Mouse (Mus musculus) liver, embryonic 14.5 days (tissue): ENCODE measurements around the gene Cdh13. TPM values are rescaled to one million over a fixed set of nuclear protein-coding genes. Genes with fewer than 3 reads are reported as not detected.

Source experiments
- ATAC-seq: fragments of 200-750 bp; cut with Nextera tagmentation; 2 replicates; pipeline ENCODE4 v1.8.0; 2017; ENCODE audit warnings: moderate number of reproducible peaks, mild to moderate bottlenecking, moderate library complexity; ENCODE audit not compliant: insufficient read depth
- DNase-seq, 3 experiments: peaks; one replicate each; pipeline ENCODE4 v3.0.0-alpha.2; 2012 to 2013; ENCODE audit warnings: low read depth in 3 of 3, low spot score in 3 of 3
- H3K27ac ChIP-seq: fragments of 300-500 bp; sonication (generic); 2 replicates; pipeline ENCODE4 v1.5.1; 2014; ENCODE audit warnings: moderate library complexity, mild to moderate bottlenecking, control low read depth, inconsistent platforms
- H3K27me3 ChIP-seq: fragments of 300-500 bp; sonication (generic); 2 replicates; pipeline ENCODE4 v1.6.1; 2014; ENCODE audit warnings: mild to moderate bottlenecking, low read length, moderate library complexity; ENCODE audit not compliant: control insufficient read depth, insufficient read depth
- H3K36me3 ChIP-seq: fragments of 300-500 bp; sonication (generic); replicated peaks from 2 replicates; pipeline ENCODE4 v1.6.1; 2014; ENCODE audit warnings: low read depth; ENCODE audit not compliant: control insufficient read depth, insufficient read depth
- H3K4me1 ChIP-seq, 2 experiments: fragments of 200-500 bp in 1 of 2; fragments of 300-500 bp in 1 of 2; sonication (generic) in 1 of 2; replicated peaks; 2 replicates each; pipeline ENCODE4 v1.6.1; 2012 to 2014; ENCODE audit warnings: antibody characterized with exemption in 1 of 2, inconsistent platforms in 1 of 2, low read length in 1 of 2; ENCODE audit not compliant: control insufficient read depth in 2 of 2, insufficient read depth in 2 of 2
- H3K4me2 ChIP-seq: fragments of 300-500 bp; sonication (generic); 2 replicates; pipeline ENCODE4 v1.6.1; 2014; ENCODE audit warnings: low read depth, mild to moderate bottlenecking, control low read depth, moderate library complexity
- H3K4me3 ChIP-seq, 2 experiments: fragments of 200-500 bp in 1 of 2; fragments of 300-500 bp in 1 of 2; sonication (generic) in 1 of 2; 2 replicates each; pipeline ENCODE4 v1.5.1; 2012 to 2014; ENCODE audit warnings: low read depth in 2 of 2, low read length in 2 of 2, mild to moderate bottlenecking in 2 of 2, control low read depth in 1 of 2, inconsistent platforms in 1 of 2, moderate library complexity in 1 of 2; ENCODE audit not compliant: insufficient read depth in 1 of 2
- H3K9ac ChIP-seq: fragments of 300-500 bp; sonication (generic); replicated peaks from 2 replicates; pipeline ENCODE4 v1.6.1; 2014; ENCODE audit warnings: mild to moderate bottlenecking, control low read depth, moderate library complexity
- H3K9me3 ChIP-seq: fragments of 300-500 bp; sonication (generic); 2 replicates; pipeline ENCODE4 v1.6.1; 2016; ENCODE audit warnings: low read length, mixed read lengths; ENCODE audit not compliant: control insufficient read depth
- CTCF ChIP-seq: IDR thresholded peaks from 2 replicates; pipeline ENCODE4 v1.5.1; 2016; ENCODE audit warnings: antibody characterized with exemption, low read depth, control low read depth
- EP300 ChIP-seq: IDR thresholded peaks from 2 replicates; pipeline ENCODE4 v1.6.1; 2016; ENCODE audit warnings: antibody characterized with exemption, low read depth
- WGBS: fragments of 180-500 bp; shearing (Covaris S2); extraction: QIAGEN DNeasy Blood & Tissue Kit; methylation state at CpG from one replicate; pipeline ENCODE4 v1.1.7; 2014; ENCODE audit not compliant: insufficient replicate concordance; 5-methylcytosine and 5-hydroxymethylcytosine counted together
- polyA plus RNA-seq, 2 experiments: library from polyadenylated mRNA; depleted of rRNA in 1 of 2; stranded (reverse) in 1 of 2; unstranded in 1 of 2; fragments of >200 nt; fragmentation: Nextera tagmentation in 1 of 2; extraction: Ambion mirVana in 1 of 2; gene quantifications; 2 replicates each; pipeline versions ENCODE4 v1.2.1 to v1.2.3; 2012 to 2014

The Cdh13 gene
- polyA plus RNA-seq, 2 experiments: 0.15 to 0.43 TPM

DNA sequence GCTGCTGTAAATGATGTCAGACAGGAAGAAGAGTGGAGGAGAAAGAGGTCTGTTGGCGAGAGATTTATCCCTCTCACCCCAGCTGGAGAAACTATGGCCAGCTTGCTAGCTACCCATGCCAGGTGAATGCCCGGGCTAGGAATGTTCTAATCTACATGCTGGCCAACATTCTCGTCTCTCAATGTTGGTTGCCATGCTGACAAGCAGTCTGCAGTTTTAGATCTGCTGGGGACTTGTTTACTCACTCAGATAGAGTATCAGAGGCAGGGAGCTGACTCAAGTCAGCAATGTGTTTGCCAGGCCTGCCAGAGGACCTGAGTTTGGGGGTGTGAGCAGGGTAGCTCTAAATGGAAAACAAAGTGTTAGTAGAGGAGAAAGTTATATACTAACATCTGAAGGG, 93.3 kb downstream of the Cdh13 start:
- WGBS: 31% methylated on average over 3 of the region's 3 CpGs
- no peak overlapping the region for H3K27ac ChIP-seq
- no peaks in the 10 kb centered on the region for H3K4me1 ChIP-seq
- no peaks in the 10 kb centered on the region for H3K9me3 ChIP-seq
- ATAC-seq (no peak), DNase-seq (no peak)
- no peak overlapping the region for H3K4me2 ChIP-seq
- no peaks in the 10 kb centered on the region for H3K36me3 ChIP-seq
- no peak overlapping the region for H3K9ac ChIP-seq
- no peak overlapping the region for H3K4me3 ChIP-seq
- TF ChIP-seq EP300 (no peak), CTCF (no peak)
- H3K27me3 ChIP-seq: no peaks in the 10 kb centered on the region

DNA sequence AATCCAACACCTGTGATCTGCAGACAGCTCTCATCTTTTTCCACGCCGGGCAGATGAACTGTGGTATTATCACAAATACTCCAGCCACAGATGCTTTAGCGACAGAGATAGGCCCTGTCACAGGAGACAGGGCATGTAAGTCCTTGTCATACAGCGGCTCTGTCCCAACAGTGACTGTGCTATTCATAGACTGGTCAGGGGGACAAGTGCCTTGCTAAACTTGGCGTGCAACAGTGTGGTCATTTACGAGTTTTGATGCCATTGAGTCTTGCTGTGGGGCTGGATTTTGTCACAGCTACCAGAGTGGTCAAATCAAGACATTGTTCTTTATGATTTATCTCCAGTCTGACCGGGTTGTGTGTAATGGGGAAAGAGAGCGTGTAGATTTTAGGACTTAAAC, 95.5 kb downstream of the Cdh13 start:
- Histone ChIP-seq H3K4me2 (no peak overlapping the region), H3K4me3 (no peak overlapping the region), H3K27ac (no peak overlapping the region), H3K9me3 (no peaks in the 10 kb centered on the region), H3K27me3 (no peaks in the 10 kb centered on the region), H3K36me3 (no peaks in the 10 kb centered on the region), H3K9ac (no peak overlapping the region), H3K4me1 (no peaks in the 10 kb centered on the region)
- DNase-seq (no peak), ATAC-seq (no peak)
- 68% methylated on average over 8 of the region's 8 CpGs for WGBS
- TF ChIP-seq CTCF (no peak), EP300 (no peak)

DNA sequence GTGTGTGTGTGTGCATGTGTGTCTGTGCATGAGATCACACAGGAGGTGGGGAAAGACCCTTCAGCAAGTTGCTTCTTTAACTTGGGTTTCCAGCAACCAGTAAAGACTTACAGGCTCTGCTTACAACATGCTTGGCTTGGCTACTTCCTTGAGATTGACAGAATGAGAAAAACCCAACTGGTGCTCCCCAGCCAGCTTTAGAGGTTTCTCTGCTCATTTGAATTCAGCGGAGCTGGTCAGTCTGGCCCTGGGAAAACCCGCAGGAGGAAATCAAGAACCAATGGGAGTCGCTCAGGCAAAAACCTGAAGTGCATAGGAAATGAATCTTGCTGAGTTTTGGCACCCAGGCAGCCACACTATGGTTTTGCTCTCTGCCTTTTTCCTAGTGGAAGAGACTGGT, 96.1 kb downstream of the Cdh13 start:
- ATAC-seq: no peak

DNA sequence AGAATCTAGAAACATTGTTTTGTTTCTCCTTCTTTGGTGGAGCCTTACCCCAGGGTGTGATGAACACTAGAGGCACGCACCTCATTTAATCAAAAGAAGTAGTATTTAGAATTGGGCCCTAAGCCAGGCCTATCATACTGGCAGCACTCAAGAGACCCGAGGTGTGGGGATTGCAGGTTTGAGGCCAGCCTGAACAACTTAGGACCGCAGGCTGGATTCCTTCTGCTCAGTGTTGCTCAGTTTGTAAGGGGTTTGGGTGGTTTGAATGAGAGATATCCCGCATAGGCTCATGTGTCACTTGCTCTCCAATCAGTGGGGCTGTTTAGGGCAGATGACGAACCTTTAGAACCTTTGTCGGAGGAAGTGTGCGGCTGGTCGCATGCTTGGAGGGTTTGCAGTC, 96.5 kb downstream of the Cdh13 start:
- no peaks in the 10 kb centered on the region for H3K27me3 ChIP-seq
- no peaks in the 10 kb centered on the region for H3K9me3 ChIP-seq
- H3K4me1 ChIP-seq: no peaks in the 10 kb centered on the region
- H3K27ac ChIP-seq: no peak overlapping the region
- H3K4me3 ChIP-seq: no peak overlapping the region
- no peak overlapping the region for H3K9ac ChIP-seq
- no peaks in the 10 kb centered on the region for H3K36me3 ChIP-seq
- no peak for TF ChIP-seq EP300
- no peak for TF ChIP-seq CTCF
- H3K4me2 ChIP-seq: no peak overlapping the region
- ATAC-seq (no peak), DNase-seq (no peak)
- WGBS: 40% methylated on average over 8 of the region's 8 CpGs

More for the DNA sequence above, 96.1 kb downstream of the Cdh13 start:
- Histone ChIP-seq H3K4me1 (no peaks in the 10 kb centered on the region), H3K9me3 (no peaks in the 10 kb centered on the region), H3K27me3 (no peaks in the 10 kb centered on the region), H3K27ac (no peak overlapping the region), H3K4me2 (no peak overlapping the region), H3K4me3 (no peak overlapping the region), H3K36me3 (no peaks in the 10 kb centered on the region), H3K9ac (no peak overlapping the region)
- TF ChIP-seq CTCF (no peak), EP300 (no peak)
- WGBS: 57% methylated on average over 3 of the region's 3 CpGs
- DNase-seq: no peak

DNA sequence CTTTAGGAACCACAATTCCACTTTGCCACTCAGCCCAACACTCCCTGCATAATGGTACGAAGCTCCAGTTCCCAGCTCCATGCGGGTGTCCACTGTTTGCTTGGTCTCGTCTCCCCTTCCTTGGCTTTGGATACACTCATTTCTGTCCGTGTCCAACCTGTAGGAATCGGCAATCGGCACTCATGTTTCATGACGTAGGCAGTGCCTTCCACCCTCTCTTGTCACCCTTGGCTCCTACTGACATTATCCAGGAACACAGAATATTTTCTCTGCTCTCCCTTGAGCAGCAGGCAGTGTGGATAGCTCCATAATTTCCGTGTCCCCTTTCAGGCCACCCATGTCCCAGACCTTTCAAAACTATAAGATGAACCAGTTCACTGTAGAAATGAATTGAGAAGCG, 97.2 kb downstream of the Cdh13 start:
- TF ChIP-seq CTCF (no peak), EP300 (no peak)
- no peak overlapping the region for H3K9ac ChIP-seq
- WGBS: 69% methylated on average over 9 of the region's 9 CpGs
- no peak overlapping the region for H3K27ac ChIP-seq
- no peaks in the 10 kb centered on the region for H3K27me3 ChIP-seq
- H3K36me3 ChIP-seq: no peaks in the 10 kb centered on the region
- H3K4me2 ChIP-seq: no peak overlapping the region
- H3K4me1 ChIP-seq: no peaks in the 10 kb centered on the region
- DNase-seq (no peak), ATAC-seq (no peak)
- H3K4me3 ChIP-seq: no peak overlapping the region
- H3K9me3 ChIP-seq: no peaks in the 10 kb centered on the region
